Mouse (Mus musculus) layer of hippocampus, postnatal 25 days (tissue): ENCODE data around the gene Tspan9. TPM values are rescaled to one million over a fixed set of nuclear protein-coding genes. Genes with fewer than 3 reads are reported as not detected.

Experiments used
- DNase-seq, 2 experiments: peaks; one replicate each; pipeline ENCODE4 v3.0.0; 2022; ENCODE audit warnings: mixed read lengths in 2 of 2, low spot score in 1 of 2; ENCODE audit errors: extremely low spot score in 1 of 2
- total RNA-seq, 2 experiments: library from RNA; stranded (reverse); gene quantifications; 2 replicates each; pipeline ENCODE4 v1.2.3; 2021

Gene Tspan9
- total RNA-seq, 2 experiments from 2014 or later: 53.6 to 64.0 TPM

DNA sequence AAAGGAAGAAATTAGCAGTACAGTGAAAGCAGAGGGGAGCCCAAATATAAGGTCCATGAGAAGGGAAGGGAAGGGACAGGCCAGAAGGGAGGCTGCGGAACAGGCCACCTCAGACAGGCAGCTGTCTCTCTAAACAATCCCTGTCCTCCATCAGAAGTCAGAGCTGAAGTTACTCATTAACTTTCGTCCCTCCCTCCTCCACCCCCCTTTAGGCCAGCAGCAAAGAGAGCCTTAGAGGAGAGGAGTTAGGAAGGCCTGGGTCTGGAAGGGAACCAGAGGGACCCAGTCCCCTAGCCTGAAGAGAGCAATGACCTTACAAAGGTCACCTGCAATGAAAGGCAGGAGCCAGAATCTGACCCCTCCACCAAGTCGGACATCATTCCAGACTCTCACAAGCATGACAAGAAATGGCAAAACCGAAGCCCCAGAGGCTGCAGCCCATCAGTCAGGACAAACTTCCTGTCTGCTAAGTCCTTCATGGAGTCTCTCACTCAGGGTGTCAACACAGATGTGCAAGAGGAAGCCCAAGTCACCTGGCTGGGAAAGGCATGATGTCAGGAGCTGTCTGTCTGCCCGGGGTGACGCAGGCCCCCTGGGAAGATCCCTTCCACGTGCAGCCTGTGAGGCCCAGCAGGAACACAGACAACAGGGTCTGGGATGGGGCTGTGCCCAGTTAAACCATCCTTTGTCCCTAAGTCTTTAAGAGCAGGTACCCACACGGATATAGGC is 9.0 kb downstream of the Tspan9 start:
- DNase-seq: no peak

DNA sequence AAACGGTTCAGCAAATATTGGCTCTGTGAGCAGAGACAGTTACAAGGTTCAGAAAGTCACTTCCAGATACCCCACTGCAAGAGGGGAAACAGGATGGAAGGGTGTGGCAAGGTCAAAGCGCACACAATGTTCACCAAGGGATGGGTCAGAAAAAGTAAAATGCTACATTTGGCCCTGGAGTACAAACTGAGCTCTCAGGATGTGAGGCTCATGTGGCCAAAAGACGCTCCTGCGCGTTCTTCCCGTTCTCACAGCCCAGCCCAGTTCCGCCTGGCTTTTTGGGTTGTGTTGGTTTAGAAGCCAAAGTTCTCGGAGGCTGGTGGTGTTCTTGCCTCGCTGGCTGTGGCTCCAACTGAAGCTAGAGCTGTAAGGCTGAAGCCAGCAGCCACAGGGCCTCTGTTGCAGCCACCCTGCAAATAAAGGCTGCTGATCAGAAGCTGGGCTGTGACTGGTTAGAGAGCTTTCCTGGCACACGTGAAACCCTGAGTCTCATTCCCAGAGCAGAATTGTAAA is 9.7 kb downstream of the Tspan9 start:
- DNase-seq: no peak

DNA sequence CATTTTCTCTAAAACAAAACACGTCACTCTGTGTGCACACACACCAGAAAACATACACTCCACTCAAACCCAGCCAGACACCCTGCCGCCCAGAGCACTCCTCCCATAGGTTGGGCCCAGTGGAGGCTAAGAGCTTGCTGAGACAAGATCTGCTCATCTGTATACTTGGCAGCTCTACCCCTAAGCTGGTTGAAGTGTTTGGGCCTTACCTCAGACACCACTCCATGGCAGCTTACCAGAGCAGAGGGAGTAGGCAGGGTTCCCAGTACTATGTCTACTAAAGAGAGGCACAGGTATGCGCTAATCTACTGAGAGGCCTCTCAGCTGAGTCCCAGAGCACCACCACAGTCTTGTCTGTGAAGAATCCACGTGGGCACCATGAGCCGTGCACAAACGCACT is 10.8 kb downstream of the Tspan9 start:
- no peak for DNase-seq

DNA sequence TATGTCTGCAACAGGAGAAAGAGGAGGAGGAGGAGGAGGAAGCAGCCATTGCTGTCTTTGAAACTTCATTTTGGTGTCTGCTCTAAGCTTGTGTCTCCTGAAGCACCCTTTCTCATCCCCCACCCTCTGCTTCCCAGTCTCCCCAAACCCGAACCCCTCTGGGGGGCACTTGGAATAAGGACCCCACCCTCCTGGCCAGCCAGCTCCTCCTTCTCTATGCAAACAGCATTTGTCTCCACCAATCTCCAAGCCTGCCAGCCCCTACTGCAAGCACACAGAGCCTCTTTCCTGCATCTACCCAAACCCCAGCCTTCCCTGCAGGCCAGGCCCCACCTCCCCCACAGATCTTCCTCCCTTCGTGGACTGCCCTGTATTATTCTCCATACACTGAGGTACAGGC is 12.0 kb downstream of the Tspan9 start:
- no peak for DNase-seq

DNA sequence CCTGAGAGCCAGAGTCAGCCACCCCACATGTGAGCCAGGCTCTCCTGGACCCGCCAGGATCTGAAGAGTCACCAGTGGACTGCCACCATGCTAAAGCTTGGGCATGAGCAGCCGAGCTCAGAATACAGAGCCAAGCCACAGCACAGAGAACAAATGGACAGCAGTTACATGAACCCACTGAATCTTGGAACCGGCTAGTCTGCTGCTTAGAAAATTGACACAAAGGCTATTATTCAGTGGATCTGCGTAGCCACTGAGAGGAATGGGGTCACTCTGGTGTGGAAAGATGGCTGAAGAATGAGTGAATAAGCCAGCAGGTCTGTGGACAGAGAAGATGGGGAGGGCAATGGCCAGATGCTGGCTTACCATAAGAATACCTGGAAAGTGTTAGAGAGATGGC is 12.7 kb downstream of the Tspan9 start:
- DNase-seq: no peak

DNA sequence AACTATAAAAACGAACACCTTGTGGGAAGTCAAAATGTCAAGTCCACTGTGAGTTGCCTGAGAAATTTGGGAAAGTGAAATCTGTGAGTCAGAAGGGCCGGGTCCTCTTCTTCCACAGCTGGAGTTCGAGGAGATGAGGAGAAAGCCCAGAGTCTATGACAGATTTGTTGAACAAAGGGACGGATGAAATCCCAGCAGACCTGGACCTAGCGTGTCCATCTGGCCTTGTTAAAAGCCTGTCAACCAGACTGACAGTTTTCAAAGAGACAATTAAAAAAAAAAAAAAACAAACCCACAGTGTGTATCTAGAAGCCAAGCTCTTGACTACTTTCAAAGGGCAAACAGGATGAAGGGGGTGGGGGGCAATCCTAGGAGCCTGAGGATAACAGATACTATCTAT is 14.0 kb downstream of the Tspan9 start:
- no peak for DNase-seq

DNA sequence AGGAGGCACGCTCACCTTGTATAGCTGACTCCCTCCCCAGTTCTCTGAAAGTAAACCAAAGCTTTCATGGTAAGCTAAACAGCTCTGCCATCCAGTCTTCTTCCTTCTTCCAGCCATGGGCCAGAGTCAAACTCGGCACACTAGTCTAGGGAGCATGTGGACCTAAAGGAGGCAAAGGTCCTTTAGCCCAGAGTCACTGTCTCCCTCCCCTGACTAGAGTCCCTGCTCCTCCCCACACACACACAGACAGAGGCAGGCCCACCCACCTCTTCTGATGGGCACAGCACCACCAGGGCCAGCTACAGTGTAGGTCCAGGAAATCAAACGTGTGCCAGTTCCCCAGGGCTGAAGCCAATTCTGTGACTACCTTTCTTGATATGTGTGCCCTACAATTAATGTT is 16.1 kb downstream of the Tspan9 start:
- no peak for DNase-seq

DNA sequence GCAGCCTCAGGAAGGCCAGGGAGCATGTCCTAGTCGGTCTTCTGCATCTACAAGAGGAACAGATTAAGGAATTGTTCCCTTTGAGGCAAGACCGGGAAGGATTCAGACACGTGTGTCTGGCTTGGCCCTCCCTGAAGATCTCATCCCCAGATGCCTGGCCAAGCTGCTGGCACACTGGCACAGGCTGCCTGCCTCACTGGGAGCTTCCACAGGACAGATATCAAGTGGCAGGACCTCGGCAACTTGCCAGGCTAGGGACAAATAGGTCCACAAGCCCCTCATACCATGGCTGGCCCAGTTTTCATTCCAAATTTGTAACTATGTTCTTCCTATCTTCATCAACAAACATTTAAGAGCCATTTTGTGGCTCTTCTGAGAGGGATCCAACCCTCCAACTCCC is 16.5 kb downstream of the Tspan9 start:
- DNase-seq: no peak

DNA sequence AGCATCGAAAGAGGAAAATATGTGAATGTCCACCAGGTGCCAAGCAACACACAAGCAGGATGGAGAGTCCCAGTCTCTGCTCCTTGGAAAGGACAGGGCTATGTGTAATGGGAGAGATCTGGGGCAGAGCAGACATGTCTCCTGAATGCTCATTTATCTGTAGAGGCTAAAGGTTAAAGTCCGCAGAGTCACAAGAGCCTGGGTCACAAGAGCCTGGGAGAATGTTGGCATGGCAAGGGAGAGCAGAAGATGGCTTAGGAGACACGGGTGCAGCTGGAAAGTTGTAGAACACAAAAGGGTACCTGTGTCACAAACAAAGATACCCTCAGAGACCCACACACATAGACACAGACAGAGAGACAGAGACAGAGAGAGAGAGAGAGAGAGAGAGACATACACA is 17.9 kb downstream of the Tspan9 start:
- no peak for DNase-seq

DNA sequence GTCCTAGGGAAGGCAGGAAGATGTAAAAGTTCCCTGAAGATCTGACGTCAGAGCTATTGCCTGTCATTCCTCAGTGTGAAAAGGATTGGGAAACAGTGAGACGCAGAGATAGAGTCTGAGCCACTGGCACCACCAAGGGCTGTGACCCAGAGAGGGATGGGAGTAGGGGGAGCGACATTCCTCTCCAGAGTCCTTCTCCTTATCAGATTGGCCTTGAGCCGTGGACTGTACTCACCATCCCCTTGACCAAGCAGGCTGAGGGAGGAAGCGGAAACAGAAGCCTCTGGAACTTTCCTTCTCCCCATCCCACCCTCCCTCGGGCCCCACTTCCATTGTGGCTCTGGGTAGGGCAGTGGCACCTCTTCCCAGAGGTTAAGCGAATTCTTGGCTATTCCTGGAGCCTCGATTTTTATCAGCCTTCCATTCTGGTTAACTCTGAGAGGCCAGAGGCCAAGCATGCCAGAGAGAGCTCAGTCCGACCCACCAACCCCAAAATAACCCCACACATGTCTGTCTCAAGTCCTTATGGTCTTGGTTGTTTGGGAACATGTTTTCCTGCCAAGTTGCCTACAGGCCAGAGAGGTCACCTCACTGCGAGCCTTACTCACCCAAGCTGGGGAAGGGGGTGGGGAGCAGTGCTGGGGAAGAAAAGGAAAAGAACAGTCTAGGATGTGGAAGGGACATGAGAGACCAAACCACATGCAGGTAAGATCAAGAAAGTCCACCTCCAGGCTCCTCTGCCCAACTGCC is 19.0 kb downstream of the Tspan9 start:
- no peak for DNase-seq

DNA sequence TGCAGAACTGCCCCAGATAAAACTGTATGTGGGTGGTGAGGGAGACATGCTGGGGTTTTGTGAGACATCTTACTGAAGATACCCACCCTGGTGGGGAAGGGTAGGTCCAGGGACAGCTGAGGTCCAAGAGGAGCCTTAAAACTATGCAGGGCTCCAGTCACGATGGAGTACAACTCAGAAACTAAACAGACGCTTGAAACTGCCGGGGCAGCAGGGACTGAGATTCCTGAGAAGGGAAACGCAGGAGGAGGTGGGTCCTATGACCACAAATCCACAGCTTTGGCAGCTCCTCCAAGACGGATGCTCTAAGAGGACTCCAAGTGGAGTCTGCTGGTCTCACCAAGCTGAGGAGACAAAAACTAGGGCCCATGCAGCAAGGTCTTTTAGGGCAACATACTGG is 21.3 kb downstream of the Tspan9 start:
- no peak for DNase-seq

DNA sequence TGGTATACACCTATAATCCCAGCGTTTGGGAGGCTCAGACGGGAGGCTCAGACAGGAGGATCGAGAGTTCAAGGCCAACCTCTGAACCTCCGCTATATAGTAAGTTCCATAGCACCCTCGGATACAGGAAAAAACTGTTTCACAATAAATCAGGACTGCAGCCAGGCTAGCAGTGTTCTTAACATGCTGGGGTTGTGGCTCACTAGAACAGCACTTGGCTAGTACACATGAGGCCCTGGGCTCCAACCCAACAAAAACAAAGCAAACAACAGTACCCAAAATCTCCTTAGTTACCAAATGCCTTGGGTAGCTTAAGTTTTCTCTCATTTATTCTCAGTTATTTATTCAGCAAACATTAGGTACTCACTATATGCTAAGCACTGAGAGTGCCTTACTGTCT is 21.7 kb downstream of the Tspan9 start:
- DNase-seq: no peak

DNA sequence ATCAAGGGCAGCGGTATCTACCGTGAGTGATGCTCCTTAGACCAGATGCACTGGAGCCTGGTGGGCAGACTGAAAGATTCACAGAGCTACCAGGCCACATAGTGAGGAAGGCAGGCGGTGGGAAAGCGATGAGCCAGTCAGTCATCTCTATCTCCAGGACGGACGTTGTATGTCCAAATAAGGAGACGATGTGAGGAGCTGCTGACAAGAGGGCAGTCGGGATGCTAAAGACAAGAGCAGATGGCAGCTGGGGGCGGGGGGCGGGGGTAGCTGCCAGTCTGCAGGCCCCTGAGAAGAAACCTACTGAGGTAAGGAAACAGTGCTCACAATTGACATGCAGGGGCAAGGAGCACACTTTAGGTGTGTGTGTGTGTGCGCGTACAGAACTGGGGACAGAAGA is 22.6 kb downstream of the Tspan9 start:
- no peak for DNase-seq

DNA sequence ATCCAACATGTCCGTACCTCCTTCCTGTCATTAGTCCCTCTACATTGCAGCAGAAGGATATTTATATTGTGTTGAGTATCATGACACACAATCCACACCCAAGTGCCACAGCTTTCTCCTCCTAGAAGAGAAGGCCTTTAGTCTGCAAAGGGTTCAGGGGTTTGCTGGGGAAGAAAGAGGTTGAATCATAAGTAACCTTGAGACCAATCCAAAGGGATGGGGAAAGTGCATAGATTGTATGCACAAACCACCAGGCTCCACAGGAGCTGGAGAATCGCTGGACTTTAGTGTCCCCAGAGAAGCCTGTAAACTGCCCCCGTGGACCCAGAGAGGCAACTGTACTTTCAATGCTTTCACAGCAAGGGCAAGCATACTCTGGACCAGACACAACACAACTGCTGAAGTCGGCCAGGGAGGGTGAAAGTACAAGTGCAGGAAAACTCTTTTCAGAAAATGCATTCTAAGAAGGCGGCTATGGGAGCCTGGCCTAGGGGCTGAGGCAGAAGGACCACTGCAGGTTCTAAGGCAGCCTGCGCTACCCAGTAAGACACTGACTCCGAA is 24.6 kb downstream of the Tspan9 start:
- no peak for DNase-seq

DNA sequence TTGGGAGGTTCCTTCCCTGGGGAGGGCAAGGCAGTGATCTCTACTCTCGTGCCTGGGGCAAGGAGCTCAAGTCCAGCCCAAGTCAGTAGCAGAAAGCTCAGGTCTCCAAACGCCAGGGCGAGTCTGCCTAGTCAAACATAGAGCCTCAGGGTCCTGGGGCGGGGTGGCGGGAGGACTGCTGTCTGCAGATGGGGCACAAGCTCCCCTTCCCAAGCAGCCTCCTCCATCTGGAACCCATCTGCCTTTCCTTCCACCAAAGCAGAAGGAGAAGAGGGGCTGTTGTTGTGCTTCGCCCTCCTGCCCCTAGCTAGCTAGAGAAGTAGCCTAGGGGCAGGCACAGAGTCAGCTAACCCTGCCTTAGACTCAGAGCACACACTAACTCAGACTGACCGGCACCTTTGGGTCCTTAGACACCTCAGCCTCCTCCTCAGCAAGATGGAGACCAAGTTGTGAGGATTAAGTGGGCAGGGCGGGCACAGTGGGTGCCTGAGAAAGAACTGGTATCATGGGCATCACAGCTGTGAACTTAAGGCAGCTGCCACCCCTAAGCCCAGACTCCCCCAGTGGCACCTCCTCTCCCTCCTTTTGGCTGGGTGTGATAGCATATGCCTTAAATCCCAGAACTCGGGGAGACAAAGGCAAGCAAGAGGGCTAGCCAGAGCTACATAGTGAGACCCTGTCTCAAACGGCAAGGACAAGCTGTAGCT is 26.4 kb downstream of the Tspan9 start:
- DNase-seq: no peak

DNA sequence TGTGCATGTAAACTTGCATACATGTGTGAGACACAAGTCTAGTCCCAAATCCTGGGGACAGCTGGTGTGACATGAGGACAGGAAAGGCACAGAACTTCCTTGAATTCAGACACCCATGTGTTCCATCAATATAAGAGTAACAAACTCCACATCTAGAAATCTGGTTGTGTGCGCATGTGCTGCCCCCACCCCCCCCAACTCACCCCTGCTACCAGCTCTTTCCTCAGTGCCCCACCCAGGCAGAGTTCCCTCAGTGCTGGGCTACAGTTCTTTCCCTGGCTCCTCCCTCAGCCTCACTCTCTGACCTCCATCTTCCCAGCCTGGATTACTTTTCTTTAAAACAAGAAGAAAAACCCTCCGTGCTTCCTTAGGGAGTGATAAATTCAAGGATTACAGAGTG is 27.1 kb downstream of the Tspan9 start:
- no peak for DNase-seq

DNA sequence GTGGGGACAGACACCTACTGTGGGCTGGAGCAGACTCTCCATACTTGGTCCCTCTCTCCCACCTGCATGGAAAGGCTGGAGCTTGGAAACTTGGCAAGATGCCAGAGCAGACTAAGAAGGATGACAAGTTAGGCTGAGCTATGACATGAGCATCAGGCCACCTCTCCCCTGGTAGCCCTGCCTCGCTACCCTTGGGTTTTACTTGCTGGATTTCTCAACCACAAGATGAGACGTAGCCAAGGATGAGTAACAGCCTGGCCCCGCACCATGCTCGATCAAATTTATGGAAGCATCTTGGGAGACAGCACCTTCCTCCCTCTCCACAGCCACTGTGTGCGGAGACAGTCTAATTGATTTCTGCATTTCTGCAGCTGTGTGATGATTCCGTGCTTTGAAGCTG is 28.3 kb downstream of the Tspan9 start:
- DNase-seq: no peak

DNA sequence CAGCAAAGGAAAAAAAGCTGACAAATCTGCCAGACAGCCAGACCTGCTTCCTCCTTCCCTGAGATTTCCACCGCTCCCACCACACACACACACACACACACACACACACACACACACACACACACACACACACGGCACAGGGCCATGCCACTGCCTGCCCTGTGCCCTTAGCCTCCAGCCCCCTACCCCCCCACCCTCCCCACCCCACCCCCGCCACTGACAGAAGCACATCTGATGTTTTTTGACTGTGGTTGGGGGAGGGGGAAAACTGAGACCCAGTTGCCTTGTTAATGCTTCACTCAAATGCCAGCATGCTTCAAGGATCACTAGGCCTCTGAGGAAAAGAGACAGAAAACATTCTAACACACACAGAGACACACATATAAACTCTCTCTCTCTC is 30.8 kb downstream of the Tspan9 start:
- no peak for DNase-seq

DNA sequence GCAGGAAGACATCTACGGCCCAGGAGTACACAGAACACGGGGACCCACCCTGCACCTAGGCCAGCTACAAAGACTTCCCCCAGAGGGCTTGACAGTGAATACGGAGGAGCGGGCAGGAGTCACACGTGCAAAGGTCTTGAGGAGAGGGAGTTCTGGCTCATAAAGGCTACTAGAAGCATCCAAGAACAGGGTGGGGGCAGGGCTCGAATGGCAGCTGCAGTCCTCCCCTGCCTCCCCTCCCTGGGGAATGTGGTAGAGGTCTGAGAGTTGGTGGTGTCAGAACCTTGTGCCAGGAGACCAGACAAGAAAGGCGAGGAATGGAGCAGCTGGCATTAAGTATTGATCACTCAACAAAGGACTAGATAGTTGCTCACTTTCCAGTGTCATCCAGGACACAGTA is 31.6 kb downstream of the Tspan9 start:
- DNase-seq: no peak

DNA sequence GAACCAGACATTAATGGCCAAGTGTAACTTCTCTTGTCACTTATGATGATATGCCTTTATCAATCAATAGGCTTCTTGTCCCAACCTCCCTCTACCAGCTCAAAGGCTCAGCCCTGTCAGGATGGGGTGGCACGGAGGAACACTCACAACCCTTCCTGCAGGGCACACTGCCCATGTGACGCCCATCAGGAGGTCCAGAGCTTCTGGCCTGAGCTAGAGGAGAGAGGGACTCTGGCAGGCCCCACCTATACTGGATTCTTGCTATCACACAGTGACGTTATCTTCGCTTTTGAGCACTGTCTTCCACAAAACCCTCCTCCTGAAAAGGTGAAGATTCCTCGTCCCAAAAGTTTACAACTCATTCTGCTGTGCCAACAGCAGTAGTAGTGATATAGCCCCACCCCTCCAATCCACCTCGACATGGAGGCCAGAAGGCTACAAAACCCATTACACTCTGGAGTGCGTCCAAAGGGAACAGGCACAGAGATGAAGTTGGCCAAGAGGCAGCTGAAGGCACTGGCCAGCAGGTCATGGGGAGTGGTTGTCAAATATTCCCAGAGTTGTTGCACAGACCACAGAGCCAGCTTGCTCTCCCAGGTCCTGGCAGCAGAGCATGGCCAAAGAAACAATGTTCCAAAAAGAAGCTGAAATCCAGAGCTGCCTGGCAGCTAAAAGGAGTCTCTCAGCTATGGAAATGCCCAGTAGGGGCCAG is 34.9 kb downstream of the Tspan9 start:
- no peak for DNase-seq
